Mouse (Mus musculus): ENCODE measurements around the gene Gm17545. TPM values are rescaled to one million over a fixed set of nuclear protein-coding genes. Genes with fewer than 3 reads are reported as not detected.

The Gm17545 gene
- polyA plus RNA-seq, 1 experiment = not detected

- WGBS = 64% methylated on average over 9 of the region's 9 CpGs
- Histone ChIP-seq H3K27ac (ENCODE audit: insufficient read depth, low read depth, low read length) (no peak overlapping the region), H3K36me3 (ENCODE audit: control insufficient read depth, insufficient read depth, low read length) (no peaks in the 10 kb centered on the region), H3K4me1 (ENCODE audit: control insufficient read depth, insufficient read depth, low read length) (peaks cover 3% of the 10 kb centered on the region; the same call in 1 of the 2 replicates), H3K4me3 (ENCODE audit: insufficient read depth, low read depth, low read length) (no peak overlapping the region), H3K27me3 (replicated peaks; ENCODE audit: control insufficient read depth, insufficient read depth, low read length) (no peaks in the 10 kb centered on the region)
- no peak for DNase-seq
- no peak for TF ChIP-seq POLR2A (IDR thresholded peaks at IDR 0.05; ENCODE audit: low read depth, low read length)
- TF ChIP-seq CTCF (conservative IDR thresholded peaks at IDR 0.05; ENCODE audit: insufficient read depth, insufficient read length, low read depth, low read length) = no peak
Measured at GRCm38 (mm10) chr9:22488963-22489362, 34.9 kb downstream of the Gm17545 start.

- H3K36me3 ChIP-seq (ENCODE audit: control insufficient read depth, insufficient read depth, low read length) = no peaks in the 10 kb centered on the region
- DNase-seq = no peak
- no peaks in the 10 kb centered on the region for H3K27me3 ChIP-seq (replicated peaks; ENCODE audit: control insufficient read depth, insufficient read depth, low read length)
- no peaks in the 10 kb centered on the region for H3K4me1 ChIP-seq (ENCODE audit: control insufficient read depth, insufficient read depth, low read length)
- H3K4me3 ChIP-seq (ENCODE audit: insufficient read depth, low read depth, low read length) = no peak overlapping the region
- no peak overlapping the region for H3K27ac ChIP-seq (ENCODE audit: insufficient read depth, low read depth, low read length)
- WGBS = 82% methylated on average over 9 of the region's 9 CpGs
- TF ChIP-seq CTCF (conservative IDR thresholded peaks at IDR 0.05; ENCODE audit: insufficient read depth, insufficient read length, low read depth, low read length) = peak; percentile 26; the same call in 1 of the 2 replicates
- TF ChIP-seq POLR2A (IDR thresholded peaks at IDR 0.05; ENCODE audit: low read depth, low read length) = no peak
Measured at GRCm38 (mm10) chr9:22494203-22494807, 40.2 kb downstream of the Gm17545 start.

GRCm38 (mm10) chr9:22495133-22495532 is 41.0 kb downstream of the Gm17545 start:
- no peaks in the 10 kb centered on the region for H3K36me3 ChIP-seq (ENCODE audit: control insufficient read depth, insufficient read depth, low read length)
- no peak overlapping the region for H3K4me3 ChIP-seq (ENCODE audit: insufficient read depth, low read depth, low read length)
- no peaks in the 10 kb centered on the region for H3K27me3 ChIP-seq (replicated peaks; ENCODE audit: control insufficient read depth, insufficient read depth, low read length)
- H3K27ac ChIP-seq (ENCODE audit: insufficient read depth, low read depth, low read length) = no peak overlapping the region
- 89% methylated on average over 2 of the region's 2 CpGs for WGBS
- no peak for DNase-seq
- TF ChIP-seq POLR2A (IDR thresholded peaks at IDR 0.05; ENCODE audit: low read depth, low read length) (no peak), CTCF (conservative IDR thresholded peaks at IDR 0.05; ENCODE audit: insufficient read depth, insufficient read length, low read depth, low read length) (peak; percentile 14; the same call in 1 of the 2 replicates)
- no peaks in the 10 kb centered on the region for H3K4me1 ChIP-seq (ENCODE audit: control insufficient read depth, insufficient read depth, low read length)

- DNase-seq = no peak
- 84% methylated on average over 6 of the region's 6 CpGs for WGBS
- no peak overlapping the region for H3K4me3 ChIP-seq (ENCODE audit: insufficient read depth, low read depth, low read length)
- H3K27ac ChIP-seq (ENCODE audit: insufficient read depth, low read depth, low read length) = no peak overlapping the region
- no peaks in the 10 kb centered on the region for H3K4me1 ChIP-seq (ENCODE audit: control insufficient read depth, insufficient read depth, low read length)
- H3K27me3 ChIP-seq (replicated peaks; ENCODE audit: control insufficient read depth, insufficient read depth, low read length) = no peaks in the 10 kb centered on the region
- TF ChIP-seq POLR2A (IDR thresholded peaks at IDR 0.05; ENCODE audit: low read depth, low read length) (no peak), CTCF (conservative IDR thresholded peaks at IDR 0.05; ENCODE audit: insufficient read depth, insufficient read length, low read depth, low read length) (no peak)
- H3K36me3 ChIP-seq (ENCODE audit: control insufficient read depth, insufficient read depth, low read length) = no peaks in the 10 kb centered on the region
Measured at GRCm38 (mm10) chr9:22497021-22497767, 43.1 kb downstream of the Gm17545 start.

GRCm38 (mm10) chr9:22502972-22503371 is 48.9 kb downstream of the Gm17545 start:
- 75% methylated on average over 2 of the region's 2 CpGs for WGBS
- no peak for DNase-seq
- H3K36me3 ChIP-seq (ENCODE audit: control insufficient read depth, insufficient read depth, low read length) = no peaks in the 10 kb centered on the region
- H3K4me1 ChIP-seq (ENCODE audit: control insufficient read depth, insufficient read depth, low read length) = peaks cover 6% of the 10 kb centered on the region; the same call in 1 of the 2 replicates
- H3K27me3 ChIP-seq (replicated peaks; ENCODE audit: control insufficient read depth, insufficient read depth, low read length) = no peaks in the 10 kb centered on the region
- H3K27ac ChIP-seq (ENCODE audit: insufficient read depth, low read depth, low read length) = no peak overlapping the region
- TF ChIP-seq CTCF (conservative IDR thresholded peaks at IDR 0.05; ENCODE audit: insufficient read depth, insufficient read length, low read depth, low read length) (no peak), POLR2A (IDR thresholded peaks at IDR 0.05; ENCODE audit: low read depth, low read length) (no peak)
- H3K4me3 ChIP-seq (ENCODE audit: insufficient read depth, low read depth, low read length) = no peak overlapping the region

- TF ChIP-seq POLR2A (IDR thresholded peaks at IDR 0.05; ENCODE audit: low read depth, low read length) (no peak), CTCF (conservative IDR thresholded peaks at IDR 0.05; ENCODE audit: insufficient read depth, insufficient read length, low read depth, low read length) (no peak)
- WGBS = 80% methylated on average over 5 of the region's 5 CpGs
- Histone ChIP-seq H3K4me3 (ENCODE audit: insufficient read depth, low read depth, low read length) (no peak overlapping the region), H3K27ac (ENCODE audit: insufficient read depth, low read depth, low read length) (no peak overlapping the region), H3K36me3 (ENCODE audit: control insufficient read depth, insufficient read depth, low read length) (no peaks in the 10 kb centered on the region), H3K4me1 (ENCODE audit: control insufficient read depth, insufficient read depth, low read length) (peaks cover 6% of the 10 kb centered on the region; the same call in 1 of the 2 replicates), H3K27me3 (replicated peaks; ENCODE audit: control insufficient read depth, insufficient read depth, low read length) (no peaks in the 10 kb centered on the region)
- peak; percentile 4 for DNase-seq
Measured at GRCm38 (mm10) chr9:22503581-22503980, 49.5 kb downstream of the Gm17545 start.

- WGBS = 52% methylated on average over 2 of the region's 2 CpGs
- Histone ChIP-seq H3K27me3 (replicated peaks; ENCODE audit: control insufficient read depth, insufficient read depth, low read length) (no peaks in the 10 kb centered on the region), H3K4me3 (ENCODE audit: insufficient read depth, low read depth, low read length) (no peak overlapping the region), H3K27ac (ENCODE audit: insufficient read depth, low read depth, low read length) (no peak overlapping the region), H3K4me1 (ENCODE audit: control insufficient read depth, insufficient read depth, low read length) (peaks cover 6% of the 10 kb centered on the region; the same call in 1 of the 2 replicates), H3K36me3 (ENCODE audit: control insufficient read depth, insufficient read depth, low read length) (no peaks in the 10 kb centered on the region)
- TF ChIP-seq POLR2A (IDR thresholded peaks at IDR 0.05; ENCODE audit: low read depth, low read length) (no peak), CTCF (conservative IDR thresholded peaks at IDR 0.05; ENCODE audit: insufficient read depth, insufficient read length, low read depth, low read length) (no peak)
- peak; percentile 29 for DNase-seq
Measured at GRCm38 (mm10) chr9:22505574-22505973, 51.5 kb downstream of the Gm17545 start.

Other genes with a start within 250 kb of the Gm17545 start
- gene Zfp809, start 228.6 kb upstream of the Gm17545 start, polyA plus RNA-seq (2012; rRNA removed) = 13.6 and 17.7 TPM in 2 replicates
- gene Zfp599, start 194.4 kb upstream of the Gm17545 start, polyA plus RNA-seq (2012; rRNA removed) = 0.07 and 0.09 TPM in 2 replicates
- gene Zfp810, start 146.6 kb upstream of the Gm17545 start, polyA plus RNA-seq (2012; rRNA removed) = 12.7 and 13.3 TPM in 2 replicates
- 0.33 and 0.44 TPM in 2 replicates for gene Anln, start 65.1 kb upstream of the Gm17545 start, polyA plus RNA-seq (2012; rRNA removed)
- 1.0 and 1.1 TPM in 2 replicates for gene 9530077C05Rik, start 42.8 kb upstream of the Gm17545 start, polyA plus RNA-seq (2012; rRNA removed)
- 56.9 and 61.8 TPM in 2 replicates for gene Rp9, start 15.5 kb downstream of the Gm17545 start, polyA plus RNA-seq (2012; rRNA removed)
- 12.7 and 14.1 TPM in 2 replicates for gene Bbs9, start 21.4 kb downstream of the Gm17545 start, polyA plus RNA-seq (2012; rRNA removed)